Mouse (Mus musculus) common myeloid progenitor, adult 5-6 weeks (primary cell): ENCODE results near the gene Sez6l. TPM values are rescaled to one million over a fixed set of nuclear protein-coding genes. Genes with fewer than 3 reads are reported as not detected.

ENCODE experiments used
- ATAC-seq: replicated peaks from 2 replicates; pipeline ENCODE4 v1.8.0; 2016; ENCODE audit warnings: low read depth, mild to moderate bottlenecking, moderate TSS enrichment, inconsistent platforms; ENCODE audit not compliant: poor library complexity, severe bottlenecking
- total RNA-seq: library from RNA; stranded (forward); fragments of 200-1000, 187-1606 nt; gene quantifications from 2 replicates; pipeline ENCODE4 v1.2.3, GENCODE M21; 2017

Sez6l gene
- total RNA-seq, 1 experiment from 2014 or later, result not detected

- ATAC-seq, result no peak
Measured at GRCm38 (mm10) chr5:112538295-112538694, 38.7 kb downstream of the Sez6l start.

GRCm38 (mm10) chr5:112535868-112536267 is 41.1 kb downstream of the Sez6l start:
- ATAC-seq, result no peak

GRCm38 (mm10) chr5:112534146-112534545 is 42.8 kb downstream of the Sez6l start:
- ATAC-seq, result no peak

- no peak for ATAC-seq
Measured at GRCm38 (mm10) chr5:112533312-112534075, 43.5 kb downstream of the Sez6l start.

- ATAC-seq, result no peak
Measured at GRCm38 (mm10) chr5:112532894-112533293, 44.1 kb downstream of the Sez6l start.

- ATAC-seq, result no peak
Measured at GRCm38 (mm10) chr5:112532210-112532609, 44.8 kb downstream of the Sez6l start.

- no peak for ATAC-seq
Measured at GRCm38 (mm10) chr5:112531111-112531510, 45.9 kb downstream of the Sez6l start.

GRCm38 (mm10) chr5:112526936-112527335 is 50.0 kb downstream of the Sez6l start:
- no peak for ATAC-seq

- no peak for ATAC-seq
Measured at GRCm38 (mm10) chr5:112526435-112526834, 50.5 kb downstream of the Sez6l start.

GRCm38 (mm10) chr5:112525980-112526379 is 51.0 kb downstream of the Sez6l start:
- no peak for ATAC-seq

- no peak for ATAC-seq
Measured at GRCm38 (mm10) chr5:112525271-112525670, 51.7 kb downstream of the Sez6l start.

GRCm38 (mm10) chr5:112523796-112524195 is 53.2 kb downstream of the Sez6l start:
- ATAC-seq, result no peak

GRCm38 (mm10) chr5:112523331-112523730 is 53.7 kb downstream of the Sez6l start:
- no peak for ATAC-seq

- no peak for ATAC-seq
Measured at GRCm38 (mm10) chr5:112521703-112522527, 55.1 kb downstream of the Sez6l start.

- no peak for ATAC-seq
Measured at GRCm38 (mm10) chr5:112520826-112521702, 55.9 kb downstream of the Sez6l start.

GRCm38 (mm10) chr5:112518773-112519172 is 58.2 kb downstream of the Sez6l start:
- ATAC-seq, result no peak

GRCm38 (mm10) chr5:112517454-112517853 is 59.5 kb downstream of the Sez6l start:
- ATAC-seq, result no peak

GRCm38 (mm10) chr5:112516527-112516926 is 60.5 kb downstream of the Sez6l start:
- ATAC-seq, result no peak

- ATAC-seq, result no peak
Measured at GRCm38 (mm10) chr5:112510351-112510750, 66.6 kb downstream of the Sez6l start.

- ATAC-seq, result no peak
Measured at GRCm38 (mm10) chr5:112509916-112510315, 67.1 kb downstream of the Sez6l start.
